Mouse (Mus musculus) spleen, postnatal 4 days (tissue): ENCODE data around the gene Apoc1.
A peak's percentile ranks its signal among the peaks of the same experiment; 100 is the strongest.
"Not testable (repeated sequence)": the region's sequence is repeated elsewhere in the genome, so short reads cannot be mapped to it uniquely, and the experiment has no call there.

Source experiments
- DNase-seq, 2 experiments: peaks; one replicate each; pipeline ENCODE4 v3.0.0; 2022; ENCODE audit warnings: low spot score in 2 of 2

Gene Apoc1

DNA sequence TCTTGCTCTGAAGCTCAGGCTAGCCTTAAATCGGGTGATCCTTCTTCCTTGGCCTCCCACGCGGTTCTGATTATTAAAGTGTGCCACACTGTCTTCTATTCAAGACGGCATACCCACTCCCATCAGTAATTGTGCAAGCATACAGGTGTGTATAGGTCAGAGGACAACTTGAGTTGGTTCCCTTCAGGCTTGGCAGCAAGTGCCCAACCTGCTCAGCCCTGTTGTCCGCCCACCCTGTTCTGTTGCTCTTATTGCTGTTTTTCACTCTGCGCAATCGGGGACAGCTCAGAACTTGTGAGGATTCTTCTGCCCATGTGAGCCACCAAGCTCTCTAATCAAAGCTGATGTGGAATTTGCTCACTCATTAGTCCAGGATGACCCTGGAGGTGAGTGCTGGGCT lies 12.8 kb upstream of the Apoc1 start:
- DNase-seq: no peak

DNA sequence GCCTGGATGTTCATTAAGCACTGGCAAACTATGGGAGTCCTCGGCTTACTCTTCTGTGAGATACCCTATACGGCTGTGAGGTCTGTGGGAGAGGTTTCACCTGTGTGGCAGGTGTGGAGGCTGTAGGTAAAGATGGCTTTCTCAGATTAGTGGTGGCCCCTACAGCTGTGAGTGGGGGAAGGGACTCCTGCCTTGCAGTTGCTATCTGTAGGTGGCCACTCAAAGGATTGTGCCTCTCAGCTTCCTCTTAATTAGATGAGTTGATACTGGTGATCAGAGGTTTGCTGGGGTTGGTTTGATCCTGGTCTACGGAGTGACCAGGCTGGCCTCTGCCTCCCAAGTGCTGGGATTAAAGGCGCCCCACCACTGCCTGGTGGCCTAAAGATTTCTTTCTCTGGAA lies 12.0 kb upstream of the Apoc1 start:
- no peak for DNase-seq

DNA sequence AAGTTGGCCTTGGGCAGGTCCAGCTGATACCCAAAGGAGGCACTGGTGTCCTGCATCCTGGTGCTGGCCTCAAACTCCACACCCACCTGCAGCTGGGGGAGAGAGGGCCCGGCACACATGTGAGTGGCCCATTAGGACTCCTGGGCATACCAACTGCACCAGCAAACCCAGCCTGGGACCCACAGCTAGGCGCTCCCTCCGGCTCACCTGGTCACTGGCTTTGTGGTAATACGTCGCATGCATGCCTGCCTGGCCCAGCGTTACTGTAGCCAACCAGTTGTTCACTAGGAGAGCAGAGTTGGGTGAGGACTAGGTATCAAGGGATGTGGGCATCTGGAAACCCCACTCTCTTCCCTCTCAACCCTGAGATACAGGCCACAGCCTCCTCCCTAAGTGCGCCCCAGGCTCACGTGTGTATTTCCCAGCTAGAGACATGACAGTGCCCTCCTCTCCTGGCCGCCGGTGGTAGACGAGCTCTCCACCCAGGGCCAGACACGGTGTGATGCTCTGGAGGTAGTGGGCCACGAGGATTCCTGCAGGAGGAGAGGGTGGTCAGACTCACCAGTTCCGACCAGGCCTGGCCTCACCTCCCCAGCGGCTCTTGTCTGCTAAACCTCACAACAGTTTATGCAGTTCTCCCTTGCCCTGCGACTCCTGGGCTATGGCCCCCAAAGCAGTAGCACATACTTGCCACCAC lies 10.5 kb upstream of the Apoc1 start:
- peak in 1 of 2 experiments; percentile 59 for DNase-seq

- DNase-seq: peak; percentile 64 to 79
Observed at GRCm38 (mm10) chr7:19701069-19701761, 8.8 kb upstream of the Apoc1 start.

GRCm38 (mm10) chr7:19700299-19701068 lies 8.0 kb upstream of the Apoc1 start:
- DNase-seq: no peak

- DNase-seq: no peak
Observed at GRCm38 (mm10) chr7:19699827-19700148, 7.3 kb upstream of the Apoc1 start.

GRCm38 (mm10) chr7:19698907-19699826 lies 6.7 kb upstream of the Apoc1 start, which contains the start of gene Apoe:
Gene Apoe (minus strand): TSS chr7:19699188.
- DNase-seq: peak in 1 of 2 experiments; percentile 23

DNA sequence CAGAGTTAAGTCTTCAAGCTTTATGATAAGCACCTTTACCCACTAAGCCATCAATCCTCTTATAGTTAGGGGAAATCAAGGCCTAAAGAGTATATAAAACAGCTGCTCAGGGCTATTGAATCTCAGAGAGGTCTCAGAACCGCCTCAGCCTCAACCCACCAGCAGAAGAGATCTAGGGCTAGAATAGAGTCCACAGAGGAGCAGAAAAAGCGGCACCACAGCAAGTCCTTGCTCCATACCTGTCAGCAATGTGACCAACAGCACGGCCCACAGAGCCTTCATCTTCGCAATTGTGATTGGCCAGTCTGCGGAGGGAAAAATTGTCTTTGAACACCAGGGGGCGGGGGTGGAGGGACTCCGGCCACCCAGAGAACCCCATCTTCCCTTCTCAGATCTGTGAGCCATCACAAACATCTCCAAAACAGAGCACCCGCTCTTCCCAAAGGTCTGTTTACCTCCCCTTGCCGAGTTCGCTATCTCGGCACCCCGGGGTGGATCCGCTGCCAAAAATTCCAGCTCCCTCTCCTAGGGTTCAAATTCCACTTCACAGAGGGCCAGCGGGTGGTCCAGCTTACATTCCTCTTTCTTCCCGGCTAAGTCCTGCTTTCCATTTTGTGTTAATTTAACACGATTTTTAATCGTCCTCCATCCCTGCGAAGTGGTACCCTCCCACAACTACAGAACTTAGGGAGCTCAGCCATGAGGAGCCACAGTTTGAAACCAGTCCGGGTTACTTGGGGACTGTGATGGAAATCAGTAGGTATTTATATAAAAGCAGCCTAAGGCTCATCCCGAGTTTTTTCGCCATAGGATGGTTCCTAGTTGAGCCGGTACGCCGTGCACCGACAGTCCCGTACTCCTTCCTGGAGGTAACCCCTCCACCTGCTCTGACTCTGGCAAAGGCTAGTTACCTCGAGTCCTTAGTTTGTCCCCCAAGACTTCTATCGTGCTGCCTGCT lies 5.8 kb upstream of the Apoc1 start:
- no peak for DNase-seq

- DNase-seq: no peak
Observed at GRCm38 (mm10) chr7:19696336-19696873, 3.9 kb upstream of the Apoc1 start.

DNA sequence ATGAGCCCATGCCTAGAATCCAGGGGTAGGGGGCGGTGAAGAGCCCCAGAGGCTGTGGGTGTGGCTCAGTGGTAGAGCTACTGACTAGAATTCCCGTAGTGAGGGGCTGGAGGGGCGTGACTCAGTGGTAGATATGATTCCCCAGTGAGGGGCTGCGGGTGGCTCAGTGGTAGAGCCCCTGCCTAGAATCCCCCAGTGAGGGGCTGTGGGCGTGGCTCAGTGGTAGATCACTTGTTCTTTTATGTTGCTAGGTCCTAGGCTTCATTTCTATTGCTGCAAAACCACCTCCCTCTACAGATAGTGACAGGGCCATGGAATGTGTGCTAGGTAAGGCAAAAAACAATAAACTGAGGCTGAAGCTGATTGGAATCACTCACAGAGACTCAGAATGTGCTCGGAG lies 3.4 kb upstream of the Apoc1 start:
- DNase-seq: no peak

GRCm38 (mm10) chr7:19695213-19695594 lies 2.7 kb upstream of the Apoc1 start:
- DNase-seq: no peak

DNA sequence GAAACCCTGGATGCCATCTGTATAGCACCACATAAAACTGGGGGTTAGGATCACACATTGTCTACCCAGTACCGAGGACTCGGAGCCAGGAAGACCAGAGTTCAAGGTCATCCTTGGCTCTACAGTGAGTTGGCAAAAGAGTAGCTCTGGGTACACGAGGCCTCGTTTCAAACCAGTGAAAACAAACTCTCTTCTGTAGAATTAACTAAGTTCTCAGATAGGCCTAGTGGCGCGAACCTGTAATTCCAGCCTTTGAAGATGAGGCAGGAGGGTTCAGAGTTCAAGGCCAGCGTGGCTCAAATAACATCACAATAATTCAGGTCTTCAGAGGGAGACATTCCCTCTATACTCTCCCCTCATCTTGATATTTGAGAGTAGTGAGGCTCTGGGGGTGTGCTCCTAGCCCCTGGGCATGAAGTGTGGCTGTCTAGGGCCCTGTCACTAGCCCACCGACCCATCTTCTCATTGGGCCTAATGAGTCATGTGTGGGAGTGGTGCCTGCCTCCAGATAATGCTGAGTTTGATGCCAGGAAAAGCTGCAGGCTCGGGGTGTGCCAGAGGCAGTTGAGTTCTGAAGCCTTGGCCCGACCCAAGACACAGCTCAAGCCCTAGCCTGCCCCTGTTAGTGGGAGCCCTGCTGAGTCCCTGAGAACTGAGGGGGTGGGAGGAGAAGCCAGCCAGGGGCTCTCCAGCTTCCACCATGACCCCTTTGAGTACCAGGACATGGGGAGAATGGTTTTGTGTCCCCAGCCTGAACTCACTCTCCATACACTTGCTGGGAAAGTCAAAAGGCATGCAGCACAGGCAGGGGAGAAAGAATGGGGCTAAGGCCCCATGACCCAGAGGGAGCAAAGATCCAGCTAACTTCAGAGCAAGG lies 2.1 kb upstream of the Apoc1 start:
- no peak for DNase-seq

DNA sequence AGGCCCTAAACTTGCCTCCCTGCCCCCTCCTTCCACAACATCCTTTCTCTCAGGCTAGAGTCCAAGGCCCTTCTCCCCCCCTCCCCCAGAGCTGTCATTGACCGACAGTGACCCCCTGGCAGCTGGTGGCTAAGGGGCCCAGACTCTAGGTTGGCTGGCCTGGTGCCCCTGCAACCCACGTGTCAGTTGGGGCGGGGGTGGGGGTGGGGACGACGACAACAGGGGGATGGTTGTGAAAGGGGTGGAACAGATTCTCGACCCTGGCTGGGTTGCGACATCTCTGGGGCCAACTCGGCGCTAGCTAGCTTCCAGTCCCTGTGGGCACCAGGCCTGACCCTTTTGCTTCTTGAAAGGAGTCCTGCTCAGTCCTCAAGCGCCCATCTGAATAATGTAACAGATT lies 961 bp upstream of the Apoc1 start:
- peak in 1 of 2 experiments; percentile 41 for DNase-seq

DNA sequence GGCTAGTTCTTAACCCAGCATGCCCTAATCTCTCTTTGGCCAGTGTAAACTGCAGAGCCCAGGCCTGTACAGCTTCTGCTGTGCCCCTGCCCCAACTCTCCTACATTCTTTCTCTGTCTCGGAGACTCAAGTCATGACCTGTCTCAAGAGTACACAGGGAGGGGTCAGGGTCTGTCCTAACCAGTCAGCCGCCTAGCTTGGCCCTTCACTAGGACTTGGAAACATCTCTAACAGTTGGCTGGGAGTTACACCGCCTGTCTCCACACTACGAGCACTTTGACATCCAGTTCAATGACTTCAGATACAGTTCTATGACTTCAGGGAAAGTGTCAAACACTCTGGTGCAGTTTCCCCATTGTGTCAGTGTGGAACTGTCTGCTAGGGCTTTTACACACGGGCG lies 1.0 kb downstream of the Apoc1 start:
- no peak for DNase-seq

DNA sequence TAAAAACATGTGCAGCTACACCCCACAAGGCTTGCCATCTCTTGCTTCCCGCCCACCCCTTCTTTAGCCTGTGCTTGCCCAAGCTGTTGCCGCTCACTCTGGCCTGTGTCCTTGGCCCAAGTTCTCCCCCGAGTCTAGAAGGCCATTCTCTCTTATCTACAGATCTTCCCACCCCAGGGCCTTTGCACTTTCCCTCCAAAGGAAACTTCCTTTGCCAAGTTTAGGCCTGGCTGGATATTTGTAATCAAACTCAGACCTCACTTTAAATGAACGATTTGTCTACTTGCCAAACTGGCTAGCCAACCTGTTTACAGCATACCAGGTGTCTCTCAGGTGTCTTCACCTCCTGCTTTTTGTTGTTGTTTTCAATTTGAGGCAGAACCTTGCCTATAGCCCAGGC lies 1.6 kb downstream of the Apoc1 start:
- DNase-seq: no peak

DNA sequence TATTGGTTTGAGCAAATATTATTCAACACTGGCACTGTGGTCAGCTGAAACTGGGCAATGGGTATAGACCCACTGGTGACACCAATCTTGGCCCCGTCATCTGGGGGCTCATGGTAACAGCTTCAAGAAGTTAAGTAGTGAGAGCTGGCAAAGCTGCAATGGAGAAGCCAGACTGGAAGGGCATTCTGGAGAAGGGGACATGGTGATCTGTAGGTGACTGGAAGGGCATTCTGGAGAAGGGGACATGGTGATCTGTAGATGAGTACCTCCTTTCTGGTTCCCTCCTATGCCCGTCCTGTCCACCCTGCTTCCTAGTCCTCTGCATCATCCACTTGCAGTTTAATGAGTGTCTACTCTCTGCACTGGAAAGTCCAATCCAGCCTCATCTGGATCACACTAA lies 3.8 kb downstream of the Apoc1 start:
- DNase-seq: no peak

GRCm38 (mm10) chr7:19688101-19688500 lies 4.4 kb downstream of the Apoc1 start:
- no peak for DNase-seq

DNA sequence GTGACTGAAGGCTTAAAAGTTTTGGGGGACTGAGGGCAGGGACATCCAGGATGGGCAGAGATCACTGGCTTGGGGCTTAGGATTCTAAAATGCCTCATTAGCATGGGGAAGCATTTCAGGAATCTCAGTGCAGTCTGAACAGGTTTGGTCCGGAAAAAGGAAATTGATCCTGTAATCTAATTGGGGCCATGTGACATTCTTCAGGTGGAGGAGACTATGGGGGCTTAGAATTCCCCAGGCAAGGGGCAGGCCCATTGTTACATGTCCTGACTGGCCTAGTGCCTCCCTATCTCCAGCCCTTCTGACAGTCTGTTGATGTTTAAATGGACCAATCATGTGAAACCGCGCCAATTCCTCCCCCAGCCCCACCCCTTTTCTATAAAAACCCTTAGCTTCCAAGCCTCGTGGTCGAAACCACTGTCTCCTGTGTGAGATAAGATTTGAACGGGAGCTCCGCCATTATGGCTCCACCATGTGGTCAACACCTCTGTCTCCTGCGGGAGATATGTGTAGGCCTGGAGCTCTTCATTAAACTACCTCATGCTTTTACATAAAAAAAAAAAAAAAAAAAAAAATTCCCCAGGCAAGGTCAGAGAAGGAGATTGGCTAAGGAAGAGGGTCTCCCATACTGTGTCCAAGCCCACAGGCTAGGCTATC lies 5.4 kb downstream of the Apoc1 start:
- not testable (repeated sequence) for DNase-seq

DNA sequence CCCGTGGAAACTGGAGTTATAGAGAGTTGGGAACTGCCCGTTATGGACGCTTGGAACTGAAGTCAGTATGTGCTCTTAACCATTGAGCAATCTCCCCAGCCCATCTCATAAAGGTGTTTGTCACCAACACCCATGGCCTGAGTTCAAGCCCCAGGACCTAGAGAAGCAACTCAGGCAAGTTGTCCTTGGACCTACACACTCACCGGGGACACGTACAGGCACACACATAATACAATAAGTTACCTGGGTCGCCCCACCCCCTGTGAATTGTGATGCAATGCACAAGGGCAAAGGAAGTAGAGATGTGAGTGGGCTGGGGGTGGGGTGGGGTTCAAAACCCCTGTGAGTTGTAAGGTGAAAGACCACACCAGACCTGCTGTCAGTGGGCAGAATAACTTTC lies 5.9 kb downstream of the Apoc1 start:
- DNase-seq: no peak
